Mouse (Mus musculus) neural tube, embryonic 10.5 days (tissue): ENCODE results near the gene Fasn.

Experiments
- DNase-seq: peaks from one replicate; pipeline ENCODE4 v3.0.0-alpha.2; 2017; ENCODE audit warnings: low spot score; ENCODE audit errors: extremely low spot score

Gene Fasn

DNA sequence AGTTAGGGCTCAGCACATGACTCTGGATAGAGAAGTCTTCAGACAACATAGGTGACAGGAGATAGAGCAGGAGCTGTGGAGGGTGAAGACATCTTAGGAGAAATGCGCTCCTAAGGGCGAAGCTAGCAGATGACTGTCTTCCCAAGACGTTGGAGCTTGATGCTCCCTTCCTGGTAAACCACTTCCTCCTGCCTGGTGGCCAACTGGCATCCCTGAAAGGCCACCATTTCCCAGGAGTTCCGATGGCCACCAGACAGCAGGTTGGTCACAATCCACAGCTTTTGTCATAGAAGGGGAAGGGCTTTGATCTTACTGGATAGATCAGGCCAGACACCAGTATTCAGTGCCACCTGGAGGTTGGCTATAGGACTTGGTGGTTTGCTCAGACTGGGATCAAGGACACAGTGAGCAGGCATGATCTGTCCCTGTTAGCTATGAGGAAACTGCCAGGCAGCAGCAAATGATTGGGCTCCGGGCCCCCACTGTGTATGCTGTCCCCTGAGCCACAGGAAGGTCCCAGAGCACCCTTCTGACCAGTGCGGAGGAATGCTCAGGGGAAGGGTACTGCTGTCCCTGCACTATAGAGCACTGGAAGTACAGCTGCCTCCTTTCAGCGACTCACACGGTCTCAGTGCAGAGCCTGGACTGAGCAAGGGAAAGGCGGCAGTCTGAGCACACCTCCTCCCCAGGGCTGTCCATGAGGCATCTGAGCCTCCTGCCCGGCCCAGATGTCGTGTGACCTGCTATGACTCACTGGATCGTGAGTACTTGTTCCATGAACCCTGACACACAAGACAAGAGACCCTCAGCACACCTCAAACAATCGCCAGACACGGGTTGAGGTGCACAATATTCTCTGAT lies 62.3 kb downstream of the Fasn start:
- no peak for DNase-seq

- DNase-seq: no peak
Observed at GRCm38 (mm10) chr11:120760236-120760635, 64.1 kb downstream of the Fasn start.
